Mouse (Mus musculus) testis, adult 2 months (tissue): Measurements from ENCODE around the gene Aldh1b1. TPM values are rescaled to one million over a fixed set of nuclear protein-coding genes. Genes with fewer than 3 reads are reported as not detected.

Experiments
- H3K27ac ChIP-seq: fragments of 200-500 bp; 2 replicates; pipeline ENCODE4 v1.5.1; 2012; ENCODE audit warnings: low read depth, low read length; ENCODE audit not compliant: control insufficient read depth, insufficient read depth
- H3K27me3 ChIP-seq: fragments of 200-500 bp; 2 replicates; pipeline ENCODE4 v1.6.1; 2012; ENCODE audit warnings: mild to moderate bottlenecking, low read length, moderate library complexity; ENCODE audit not compliant: control insufficient read depth, insufficient read depth
- H3K36me3 ChIP-seq: fragments of 200-500 bp; 2 replicates; pipeline ENCODE4 v1.6.1; 2012; ENCODE audit warnings: mild to moderate bottlenecking, low read length; ENCODE audit not compliant: control insufficient read depth, insufficient read depth
- H3K4me1 ChIP-seq: fragments of 200-500 bp; 2 replicates; pipeline ENCODE4 v1.6.1; 2012; ENCODE audit warnings: low read length; ENCODE audit not compliant: control insufficient read depth, insufficient read depth
- H3K4me3 ChIP-seq: fragments of 200-500 bp; 2 replicates; pipeline ENCODE4 v1.5.1; 2012; ENCODE audit warnings: low read depth, mild to moderate bottlenecking, low read length, moderate library complexity, mixed read lengths; ENCODE audit not compliant: control insufficient read depth
- CTCF ChIP-seq: fragments of 200-500 bp; IDR thresholded peaks from 2 replicates; pipeline ENCODE4 v1.5.1; 2012; ENCODE audit warnings: low read depth, mild to moderate bottlenecking, inconsistent platforms, low read length, moderate library complexity; ENCODE audit not compliant: control insufficient read depth, insufficient read depth, insufficient replicate concordance
- POLR2A ChIP-seq: fragments of 200-500 bp; IDR thresholded peaks from 2 replicates; pipeline ENCODE4 v1.6.1; 2012; ENCODE audit warnings: low read depth, mild to moderate bottlenecking, inconsistent platforms, low read length, moderate library complexity; ENCODE audit not compliant: control insufficient read depth
- polyA plus RNA-seq: library from polyadenylated mRNA; depleted of rRNA; stranded (reverse); fragments of >200 nt; gene quantifications from 2 replicates; pipeline ENCODE4 v1.2.3, GENCODE M21; 2012; rRNA removed

Gene Aldh1b1
- 8.7 and 9.8 TPM in 2 replicates for polyA plus RNA-seq

DNA sequence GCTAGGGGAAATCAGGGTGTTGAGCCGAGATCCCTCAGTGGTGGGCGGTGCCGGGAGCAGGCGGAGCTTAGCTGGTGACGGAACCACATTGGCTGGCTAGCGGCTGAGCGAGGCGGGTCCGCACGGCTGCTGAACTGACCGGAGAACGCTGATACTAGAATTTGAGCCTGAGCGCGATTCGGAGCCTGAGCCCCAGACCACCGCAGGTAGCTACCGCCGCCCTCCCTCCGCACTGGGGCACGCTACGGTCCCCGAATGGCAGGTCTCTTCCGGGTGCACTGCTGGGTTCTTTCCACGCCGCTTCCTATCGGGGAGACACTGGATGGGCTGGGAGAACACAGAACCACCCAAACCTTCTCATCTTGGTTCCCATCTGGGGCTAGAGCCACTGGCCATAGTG is at the start of gene Aldh1b1:
Gene Aldh1b1 (plus strand): TSS at position 59 of the 400 bp plus-strand sequence.
- peak within 1 kb of the TSS; percentile 74 for H3K27ac ChIP-seq
- H3K4me3 ChIP-seq, result peak within 1 kb of the TSS; percentile 89
- peaks cover 8% of the 10 kb centered on the region for H3K4me1 ChIP-seq
- TF ChIP-seq CTCF, result no peak
- TF ChIP-seq POLR2A, result no peak; the same call in 1 of the 2 replicates
- no peaks in the 10 kb centered on the region for H3K27me3 ChIP-seq
- H3K36me3 ChIP-seq, result no peaks in the 10 kb centered on the region

DNA sequence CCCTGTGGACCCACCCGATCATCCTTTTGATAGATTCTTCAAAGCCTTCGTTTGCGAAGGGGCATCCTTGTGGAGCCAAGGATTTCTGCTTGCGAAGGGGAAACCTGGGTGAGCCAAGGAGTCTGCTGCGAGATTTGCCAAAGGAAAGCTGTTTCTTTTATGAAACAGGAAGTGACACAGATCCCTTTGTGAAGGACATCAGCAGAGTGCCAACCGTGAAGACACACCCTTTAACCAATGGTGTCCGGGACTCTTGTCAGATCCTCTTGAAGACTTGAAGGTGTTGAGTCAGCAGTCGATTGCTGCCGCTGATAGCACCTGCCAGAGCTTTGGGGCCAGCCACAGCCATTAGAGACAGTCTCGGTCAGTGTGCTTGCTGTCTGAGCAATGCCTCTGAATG is 49.4 kb upstream of the Aldh1b1 start:
- H3K27ac ChIP-seq, result no peak overlapping the region
- H3K36me3 ChIP-seq, result no peaks in the 10 kb centered on the region
- no peaks in the 10 kb centered on the region for H3K27me3 ChIP-seq
- no peaks in the 10 kb centered on the region for H3K4me1 ChIP-seq
- TF ChIP-seq CTCF (no peak), POLR2A (no peak)
- H3K4me3 ChIP-seq, result no peak overlapping the region

DNA sequence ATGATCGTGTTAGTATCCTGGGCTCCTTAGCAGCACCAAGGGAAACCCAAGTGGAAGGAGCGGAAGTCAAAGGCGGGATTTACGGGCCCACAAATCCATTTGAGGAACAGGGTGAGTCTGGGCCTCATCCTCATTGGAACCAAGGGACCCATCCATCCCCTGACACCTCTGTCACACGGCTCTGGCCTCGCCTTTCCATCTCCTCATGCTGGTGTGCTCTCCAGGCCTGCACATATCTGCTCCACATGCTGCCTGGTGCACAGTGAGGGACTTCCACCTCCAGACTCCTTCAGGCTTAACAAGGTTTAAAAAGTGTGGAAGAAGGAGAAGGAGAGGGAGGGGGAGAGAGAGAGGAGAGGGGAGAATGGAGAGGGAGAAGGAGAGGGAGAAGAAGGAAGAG is 48.3 kb upstream of the Aldh1b1 start:
- no peak for TF ChIP-seq CTCF
- no peak for TF ChIP-seq POLR2A
- no peaks in the 10 kb centered on the region for H3K36me3 ChIP-seq
- H3K4me1 ChIP-seq, result no peaks in the 10 kb centered on the region
- H3K4me3 ChIP-seq, result no peak overlapping the region
- no peaks in the 10 kb centered on the region for H3K27me3 ChIP-seq
- H3K27ac ChIP-seq, result no peak overlapping the region

GRCm38 (mm10) chr4:45753211-45753809 is 45.5 kb upstream of the Aldh1b1 start:
- no peaks in the 10 kb centered on the region for H3K27me3 ChIP-seq
- no peaks in the 10 kb centered on the region for H3K4me1 ChIP-seq
- TF ChIP-seq POLR2A (no peak), CTCF (no peak)
- no peaks in the 10 kb centered on the region for H3K36me3 ChIP-seq
- no peak overlapping the region for H3K4me3 ChIP-seq
- H3K27ac ChIP-seq, result no peak overlapping the region

GRCm38 (mm10) chr4:45754171-45754570 is 44.7 kb upstream of the Aldh1b1 start:
- Histone ChIP-seq H3K36me3 (no peaks in the 10 kb centered on the region), H3K27me3 (no peaks in the 10 kb centered on the region), H3K4me3 (no peak overlapping the region), H3K27ac (no peak overlapping the region), H3K4me1 (no peaks in the 10 kb centered on the region)
- TF ChIP-seq CTCF, result no peak

DNA sequence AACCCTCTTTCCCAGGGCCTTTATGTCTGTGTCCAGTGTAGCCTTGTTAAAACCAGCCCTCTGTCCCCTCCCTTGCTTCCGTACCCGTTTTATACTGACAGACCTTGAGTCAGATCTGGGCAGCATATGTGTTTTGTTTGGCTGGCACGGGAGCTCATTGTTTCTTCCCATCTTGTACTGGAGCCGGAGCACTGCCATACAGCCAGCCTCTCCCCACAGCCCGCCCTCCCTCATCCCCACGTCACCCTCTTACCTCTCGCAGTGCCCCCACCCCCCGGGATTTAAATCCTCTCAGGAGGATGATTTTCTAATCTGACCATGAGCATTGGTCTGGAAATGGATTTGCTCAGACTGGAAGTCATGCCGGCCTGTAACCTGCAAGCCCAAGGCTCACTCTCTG is 43.7 kb upstream of the Aldh1b1 start:
- Histone ChIP-seq H3K36me3 (no peaks in the 10 kb centered on the region), H3K4me1 (no peaks in the 10 kb centered on the region), H3K4me3 (no peak overlapping the region), H3K27me3 (no peaks in the 10 kb centered on the region), H3K27ac (no peak overlapping the region)
- no peak for TF ChIP-seq POLR2A
- TF ChIP-seq CTCF, result no peak

DNA sequence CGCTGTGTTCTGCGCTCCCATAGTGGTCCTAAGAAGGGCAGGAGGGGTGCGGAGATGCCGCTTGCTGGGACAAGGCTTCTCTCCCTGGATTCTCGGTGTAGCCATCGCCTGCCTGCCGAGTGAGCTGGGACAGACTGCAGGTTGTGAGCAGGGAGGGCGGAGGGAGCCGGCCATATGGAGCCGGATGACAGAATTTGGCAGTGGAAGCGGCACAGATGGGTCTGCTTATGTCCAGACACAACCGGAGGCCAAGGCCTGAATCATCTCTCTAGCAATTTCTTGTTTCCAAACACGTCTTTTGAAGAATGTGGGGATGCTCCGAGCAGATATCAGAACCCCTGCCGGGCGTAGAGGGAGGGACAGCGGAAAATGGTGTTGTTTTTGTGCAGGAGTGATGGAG is 42.9 kb upstream of the Aldh1b1 start:
- H3K27ac ChIP-seq, result no peak overlapping the region
- no peak overlapping the region for H3K4me3 ChIP-seq
- H3K4me1 ChIP-seq, result no peaks in the 10 kb centered on the region
- no peak for TF ChIP-seq POLR2A
- no peak for TF ChIP-seq CTCF
- H3K27me3 ChIP-seq, result no peaks in the 10 kb centered on the region
- H3K36me3 ChIP-seq, result no peaks in the 10 kb centered on the region

DNA sequence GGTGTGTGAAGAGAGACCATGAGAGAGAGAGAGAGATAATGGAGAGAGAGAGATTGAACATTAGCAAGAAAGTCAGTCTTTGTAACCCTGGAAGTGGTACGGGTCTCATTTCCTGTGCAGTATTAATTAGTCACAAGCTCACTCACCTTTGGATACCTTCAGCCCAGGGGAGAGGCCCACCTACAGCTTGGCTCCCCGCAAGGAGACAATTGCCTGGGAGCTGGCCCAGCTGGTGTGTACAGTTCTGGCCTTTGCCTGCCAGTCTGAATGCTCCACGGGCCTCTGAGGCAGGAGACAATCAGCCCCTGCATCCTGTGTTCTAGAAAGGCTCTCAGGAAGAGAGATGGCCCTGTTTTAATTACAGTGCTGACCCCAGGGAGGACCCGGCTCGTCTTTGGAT is 40.9 kb upstream of the Aldh1b1 start:
- H3K27me3 ChIP-seq, result no peaks in the 10 kb centered on the region
- no peaks in the 10 kb centered on the region for H3K36me3 ChIP-seq
- H3K4me3 ChIP-seq, result no peak overlapping the region
- no peaks in the 10 kb centered on the region for H3K4me1 ChIP-seq
- H3K27ac ChIP-seq, result no peak overlapping the region
- TF ChIP-seq CTCF, result no peak
- no peak for TF ChIP-seq POLR2A
